Mouse (Mus musculus): ENCODE data around the gene Vamp9. TPM values are rescaled to one million over a fixed set of nuclear protein-coding genes. Genes with fewer than 3 reads are reported as not detected.

The Vamp9 gene
- total RNA-seq, 1 experiment = not detected

DNA sequence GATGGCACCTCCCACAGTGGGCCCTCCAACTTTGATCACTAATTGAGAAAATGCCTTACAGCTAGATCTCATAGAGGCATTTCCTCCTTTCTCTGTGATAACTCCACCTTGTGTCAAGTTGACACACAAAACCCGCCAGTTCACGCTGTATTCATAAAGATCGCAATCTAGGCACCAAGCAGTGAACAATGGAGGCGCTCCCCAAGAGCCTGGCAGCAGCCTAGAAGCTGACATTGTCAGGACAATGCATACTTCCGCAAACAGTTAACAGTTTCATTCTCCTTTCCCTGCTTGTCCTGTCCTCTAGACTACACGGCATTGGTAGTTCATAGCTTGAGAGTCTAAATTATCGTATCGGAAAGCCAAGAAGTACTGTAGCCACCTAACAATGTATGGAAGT lies 16.0 kb downstream of the Vamp9 start:
- Histone ChIP-seq H3K36me3 (ENCODE audit: control insufficient read depth, insufficient read depth, low read length, poor library complexity, severe bottlenecking) (no peaks in the 10 kb centered on the region), H3K9ac (ENCODE audit: insufficient read depth, low read depth, low read length, poor library complexity, severe bottlenecking) (no peak overlapping the region), H3K9me3 (ENCODE audit: control insufficient read depth, insufficient read depth, low read depth, low read length) (no peaks in the 10 kb centered on the region), H3K27ac (ENCODE audit: insufficient read depth, low read depth, low read length, poor library complexity, severe bottlenecking) (no peak overlapping the region), H3K4me3 (ENCODE audit: insufficient read depth in 1 of 2, low read depth in 1 of 2, low read length in 2 of 2, poor library complexity in 1 of 2, severe bottlenecking in 1 of 2) (no peak overlapping the region), H3K4me1 (ENCODE audit: control insufficient read depth in 2 of 2, insufficient read depth in 2 of 2, low read length in 2 of 2, poor library complexity in 1 of 2) (no peaks in the 10 kb centered on the region)
- in situ Hi-C loops (cut with MboI; ENCODE audit: low sequenced_read_pairs in 2 of 2, unreplicated experiment in 2 of 2) = no loop called here
- TF ChIP-seq ZC3H11A (IDR thresholded peaks at IDR 0.05; ENCODE audit: borderline replicate concordance, low read depth, low read length) (no peak), MAFK (IDR thresholded peaks at IDR 0.05; ENCODE audit: insufficient read depth, low read depth, low read length) (no peak), HCFC1 (IDR thresholded peaks at IDR 0.05; ENCODE audit: borderline replicate concordance, insufficient read depth, low read length) (no peak), ZNF384 (IDR thresholded peaks at IDR 0.05; ENCODE audit: low read depth, low read length) (no peak), CHD2 (IDR thresholded peaks at IDR 0.05; ENCODE audit: low read depth, low read length) (no peak)
- DNase-seq (ENCODE audit: low read depth, low spot score) = no peak

DNA sequence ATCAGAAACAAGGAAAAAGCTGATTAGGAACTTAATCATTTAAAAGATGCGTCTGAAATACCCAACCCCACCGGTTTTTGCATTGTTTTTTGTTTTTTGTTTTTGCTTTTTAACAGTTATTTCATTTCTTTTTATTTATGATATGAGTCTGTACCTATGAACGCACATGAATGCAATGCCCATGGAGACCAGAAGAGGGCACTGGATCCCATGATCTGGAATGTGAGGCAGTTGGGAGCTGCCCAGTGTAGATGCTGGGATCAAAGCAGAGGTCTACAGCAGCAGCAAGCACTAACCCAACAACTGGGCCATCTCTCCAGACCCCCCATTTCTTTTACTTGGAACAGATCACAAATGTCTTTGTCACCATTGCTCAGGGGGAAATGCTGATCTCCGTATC lies 21.9 kb downstream of the Vamp9 start:
- Histone ChIP-seq H3K9me3 (ENCODE audit: control insufficient read depth, insufficient read depth, low read depth, low read length) (no peaks in the 10 kb centered on the region), H3K4me1 (ENCODE audit: control insufficient read depth in 2 of 2, insufficient read depth in 2 of 2, low read length in 2 of 2, poor library complexity in 1 of 2) (no peaks in the 10 kb centered on the region), H3K27ac (ENCODE audit: insufficient read depth, low read depth, low read length, poor library complexity, severe bottlenecking) (no peak overlapping the region), H3K36me3 (ENCODE audit: control insufficient read depth, insufficient read depth, low read length, poor library complexity, severe bottlenecking) (no peaks in the 10 kb centered on the region), H3K4me3 (ENCODE audit: insufficient read depth in 1 of 2, low read depth in 1 of 2, low read length in 2 of 2, poor library complexity in 1 of 2, severe bottlenecking in 1 of 2) (no peak overlapping the region), H3K9ac (ENCODE audit: insufficient read depth, low read depth, low read length, poor library complexity, severe bottlenecking) (no peak overlapping the region)
- peak; percentile 69 for DNase-seq (ENCODE audit: low read depth, low spot score)
- in situ Hi-C loops (cut with MboI; ENCODE audit: low sequenced_read_pairs in 2 of 2, unreplicated experiment in 2 of 2) = no loop called here
- TF ChIP-seq ZNF384 (IDR thresholded peaks at IDR 0.05; ENCODE audit: low read depth, low read length) = no peak
- TF ChIP-seq MAFK (IDR thresholded peaks at IDR 0.05; ENCODE audit: insufficient read depth, low read depth, low read length) = no peak
- no peak for TF ChIP-seq CHD2 (IDR thresholded peaks at IDR 0.05; ENCODE audit: low read depth, low read length)
- TF ChIP-seq ZC3H11A (IDR thresholded peaks at IDR 0.05; ENCODE audit: borderline replicate concordance, low read depth, low read length) = peak; percentile 67; the same call in 1 of the 2 replicates
- TF ChIP-seq HCFC1 (IDR thresholded peaks at IDR 0.05; ENCODE audit: borderline replicate concordance, insufficient read depth, low read length) = no peak

DNA sequence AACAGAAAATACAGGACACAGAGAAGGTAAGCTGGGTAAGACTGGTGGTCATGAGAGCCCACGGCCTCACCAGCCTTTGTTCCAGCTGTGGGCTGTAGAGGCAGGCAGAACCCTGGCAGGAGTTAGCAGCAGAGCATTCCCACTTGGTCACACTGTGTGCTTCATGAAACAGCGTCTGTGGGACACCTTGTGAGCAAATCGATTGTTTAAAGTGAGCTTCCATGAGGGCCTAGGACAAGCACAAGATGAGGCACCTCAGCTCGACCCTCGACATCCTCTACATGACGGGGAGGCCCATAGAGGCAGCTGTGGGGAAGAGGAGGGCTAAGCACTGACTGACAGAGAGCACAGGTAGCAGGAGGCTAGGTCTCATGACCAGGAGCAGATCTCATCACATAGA lies 25.9 kb downstream of the Vamp9 start:
- Histone ChIP-seq H3K9me3 (ENCODE audit: control insufficient read depth, insufficient read depth, low read depth, low read length) (no peaks in the 10 kb centered on the region), H3K9ac (ENCODE audit: insufficient read depth, low read depth, low read length, poor library complexity, severe bottlenecking) (no peak overlapping the region), H3K4me1 (ENCODE audit: control insufficient read depth in 2 of 2, insufficient read depth in 2 of 2, low read length in 2 of 2, poor library complexity in 1 of 2) (no peaks in the 10 kb centered on the region), H3K4me3 (ENCODE audit: insufficient read depth in 1 of 2, low read depth in 1 of 2, low read length in 2 of 2, poor library complexity in 1 of 2, severe bottlenecking in 1 of 2) (no peak overlapping the region), H3K36me3 (ENCODE audit: control insufficient read depth, insufficient read depth, low read length, poor library complexity, severe bottlenecking) (no peaks in the 10 kb centered on the region), H3K27ac (ENCODE audit: insufficient read depth, low read depth, low read length, poor library complexity, severe bottlenecking) (no peak overlapping the region)
- in situ Hi-C loops (cut with MboI; ENCODE audit: low sequenced_read_pairs in 2 of 2, unreplicated experiment in 2 of 2) = no loop called here
- TF ChIP-seq ZNF384 (IDR thresholded peaks at IDR 0.05; ENCODE audit: low read depth, low read length) = no peak
- TF ChIP-seq MAFK (IDR thresholded peaks at IDR 0.05; ENCODE audit: insufficient read depth, low read depth, low read length) = no peak
- TF ChIP-seq ZC3H11A (IDR thresholded peaks at IDR 0.05; ENCODE audit: borderline replicate concordance, low read depth, low read length) = no peak
- TF ChIP-seq CHD2 (IDR thresholded peaks at IDR 0.05; ENCODE audit: low read depth, low read length) = no peak
- TF ChIP-seq HCFC1 (IDR thresholded peaks at IDR 0.05; ENCODE audit: borderline replicate concordance, insufficient read depth, low read length) = no peak
- DNase-seq (ENCODE audit: low read depth, low spot score) = no peak

DNA sequence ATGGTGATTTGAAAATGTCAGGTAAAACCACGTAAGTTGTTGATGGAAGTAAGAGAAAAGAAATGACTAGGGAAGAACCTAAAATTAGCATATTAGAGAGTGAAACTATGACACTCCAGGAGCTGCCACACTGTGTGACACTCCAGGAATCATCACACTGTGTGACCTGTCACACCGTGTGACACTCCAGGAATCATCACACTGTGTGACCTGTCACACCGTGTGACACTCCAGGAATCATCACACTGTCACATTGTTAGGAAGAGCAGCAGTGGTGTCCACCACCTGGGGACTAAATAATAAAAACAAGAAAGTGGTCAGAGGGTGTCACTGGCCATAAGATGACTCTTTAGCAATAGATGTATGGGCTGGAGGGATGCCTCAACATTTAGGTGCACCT lies 33.4 kb downstream of the Vamp9 start:
- no peak for DNase-seq (ENCODE audit: low read depth, low spot score)
- Histone ChIP-seq H3K4me3 (ENCODE audit: insufficient read depth in 1 of 2, low read depth in 1 of 2, low read length in 2 of 2, poor library complexity in 1 of 2, severe bottlenecking in 1 of 2) (no peak overlapping the region), H3K9me3 (ENCODE audit: control insufficient read depth, insufficient read depth, low read depth, low read length) (no peaks in the 10 kb centered on the region), H3K4me1 (ENCODE audit: control insufficient read depth in 2 of 2, insufficient read depth in 2 of 2, low read length in 2 of 2, poor library complexity in 1 of 2) (peaks cover 0 to 10% of the 10 kb centered on the region in 2 experiments; a peak in 2 of 4 replicates), H3K9ac (ENCODE audit: insufficient read depth, low read depth, low read length, poor library complexity, severe bottlenecking) (no peak overlapping the region), H3K27ac (ENCODE audit: insufficient read depth, low read depth, low read length, poor library complexity, severe bottlenecking) (no peak overlapping the region), H3K36me3 (ENCODE audit: control insufficient read depth, insufficient read depth, low read length, poor library complexity, severe bottlenecking) (no peaks in the 10 kb centered on the region)
- no peak for TF ChIP-seq HCFC1 (IDR thresholded peaks at IDR 0.05; ENCODE audit: borderline replicate concordance, insufficient read depth, low read length)
- no peak for TF ChIP-seq ZC3H11A (IDR thresholded peaks at IDR 0.05; ENCODE audit: borderline replicate concordance, low read depth, low read length)
- TF ChIP-seq ZNF384 (IDR thresholded peaks at IDR 0.05; ENCODE audit: low read depth, low read length) = no peak
- no peak for TF ChIP-seq CHD2 (IDR thresholded peaks at IDR 0.05; ENCODE audit: low read depth, low read length)
- no peak for TF ChIP-seq MAFK (IDR thresholded peaks at IDR 0.05; ENCODE audit: insufficient read depth, low read depth, low read length)
- in situ Hi-C loops (cut with MboI; ENCODE audit: low sequenced_read_pairs in 2 of 2, unreplicated experiment in 2 of 2) = no loop called here

DNA sequence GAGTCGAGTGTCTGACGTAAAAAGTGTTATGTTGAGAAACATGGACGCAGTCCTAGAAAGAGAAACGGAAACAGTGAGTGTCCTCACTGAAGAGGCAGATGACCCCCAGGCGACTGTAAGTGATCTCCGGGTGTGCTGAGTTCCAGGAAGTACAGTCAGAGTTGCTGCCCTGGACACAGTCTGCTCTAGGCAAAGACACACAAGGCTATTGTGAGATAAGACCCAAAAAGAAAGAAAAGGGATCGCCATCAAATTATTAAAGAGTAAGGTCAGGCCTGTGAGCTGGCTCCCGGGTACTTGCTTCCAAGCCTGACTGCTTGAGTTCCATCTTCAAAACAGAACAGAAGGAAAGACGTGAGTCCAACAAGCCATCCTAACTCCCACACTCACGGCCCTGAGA lies 35.2 kb downstream of the Vamp9 start:
- TF ChIP-seq MAFK (IDR thresholded peaks at IDR 0.05; ENCODE audit: insufficient read depth, low read depth, low read length) (no peak), ZNF384 (IDR thresholded peaks at IDR 0.05; ENCODE audit: low read depth, low read length) (no peak), HCFC1 (IDR thresholded peaks at IDR 0.05; ENCODE audit: borderline replicate concordance, insufficient read depth, low read length) (no peak), CHD2 (IDR thresholded peaks at IDR 0.05; ENCODE audit: low read depth, low read length) (no peak), ZC3H11A (IDR thresholded peaks at IDR 0.05; ENCODE audit: borderline replicate concordance, low read depth, low read length) (no peak)
- peaks cover 0 to 10% of the 10 kb centered on the region in 2 experiments; a peak in 2 of 4 replicates for H3K4me1 ChIP-seq (ENCODE audit: control insufficient read depth in 2 of 2, insufficient read depth in 2 of 2, low read length in 2 of 2, poor library complexity in 1 of 2)
- no peaks in the 10 kb centered on the region for H3K36me3 ChIP-seq (ENCODE audit: control insufficient read depth, insufficient read depth, low read length, poor library complexity, severe bottlenecking)
- no peak for DNase-seq (ENCODE audit: low read depth, low spot score)
- H3K9me3 ChIP-seq (ENCODE audit: control insufficient read depth, insufficient read depth, low read depth, low read length) = no peaks in the 10 kb centered on the region
- H3K9ac ChIP-seq (ENCODE audit: insufficient read depth, low read depth, low read length, poor library complexity, severe bottlenecking) = no peak overlapping the region
- H3K27ac ChIP-seq (ENCODE audit: insufficient read depth, low read depth, low read length, poor library complexity, severe bottlenecking) = peak overlapping the region; percentile 33; the same call in 1 of the 2 replicates
- in situ Hi-C loops (cut with MboI; ENCODE audit: low sequenced_read_pairs in 2 of 2, unreplicated experiment in 2 of 2) = no loop called here
- no peak overlapping the region for H3K4me3 ChIP-seq (ENCODE audit: insufficient read depth in 1 of 2, low read depth in 1 of 2, low read length in 2 of 2, poor library complexity in 1 of 2, severe bottlenecking in 1 of 2)

Data from ES-E14 (cell line).